Mouse (Mus musculus) stomach, postnatal 0 days (tissue): ENCODE measurements around the gene Senp3.

ENCODE experiments used
- CTCF ChIP-seq: IDR thresholded peaks from 2 replicates; pipeline ENCODE4 v1.5.1; 2016; ENCODE audit warnings: antibody characterized with exemption, low read depth, mild to moderate bottlenecking, moderate library complexity
- EP300 ChIP-seq: optimal IDR thresholded peaks from 2 replicates; pipeline ENCODE3; 2016; ENCODE audit warnings: antibody characterized with exemption

GRCm38 (mm10) chr11:69663795-69664194 lies 18.1 kb downstream of the Senp3 start:
- TF ChIP-seq EP300 (no peak), CTCF (no peak)
